Mouse (Mus musculus) forebrain, embryonic 13.5 days (tissue): Measurements from ENCODE around the gene Gm28230. TPM values are rescaled to one million over a fixed set of nuclear protein-coding genes. Genes with fewer than 3 reads are reported as not detected.

ENCODE experiments used
- ATAC-seq: fragments of 200-750 bp; cut with Nextera tagmentation; 2 replicates; pipeline ENCODE4 v1.8.0; 2017
- H3K27ac ChIP-seq: fragments of 300-500 bp; sonication (generic); 2 replicates; pipeline ENCODE4 v1.5.1; 2015; ENCODE audit warnings: inconsistent platforms, mild to moderate bottlenecking, moderate library complexity
- H3K27me3 ChIP-seq: fragments of 300-500 bp; sonication (generic); 2 replicates; pipeline ENCODE4 v1.6.1; 2015; ENCODE audit warnings: mild to moderate bottlenecking, inconsistent platforms
- H3K36me3 ChIP-seq: fragments of 300-500 bp; sonication (generic); 2 replicates; pipeline ENCODE4 v1.6.1; 2015; ENCODE audit warnings: mild to moderate bottlenecking, inconsistent platforms; ENCODE audit not compliant: poor library complexity, severe bottlenecking
- H3K4me1 ChIP-seq: fragments of 300-500 bp; sonication (generic); 2 replicates; pipeline ENCODE4 v1.6.1; 2015; ENCODE audit warnings: inconsistent platforms
- H3K4me2 ChIP-seq: fragments of 300-500 bp; sonication (generic); 2 replicates; pipeline ENCODE4 v1.6.1; 2015; ENCODE audit warnings: inconsistent platforms, mild to moderate bottlenecking, moderate library complexity
- H3K4me3 ChIP-seq: fragments of 300-500 bp; sonication (generic); 2 replicates; pipeline ENCODE4 v1.5.1; 2015; ENCODE audit warnings: mild to moderate bottlenecking, inconsistent platforms
- H3K9ac ChIP-seq: fragments of 300-500 bp; sonication (generic); 2 replicates; pipeline ENCODE4 v1.6.1; 2015; ENCODE audit warnings: mild to moderate bottlenecking, inconsistent platforms
- H3K9me3 ChIP-seq: fragments of 300-500 bp; sonication (generic); replicated peaks from 2 replicates; pipeline ENCODE4 v1.6.1; 2016; ENCODE audit warnings: inconsistent platforms
- WGBS: fragments of 180-500 bp; shearing (Covaris S2); methylation state at CpG from one replicate; pipeline ENCODE4 v1.1.7; 2015; 5-methylcytosine and 5-hydroxymethylcytosine counted together
- polyA plus RNA-seq: library from polyadenylated mRNA; unstranded; fragments of >200 nt; fragmentation: Nextera tagmentation; extraction: Ambion mirVana; gene quantifications from 2 replicates; pipeline ENCODE4 v1.2.1, GENCODE M21; 2015

The Gm28230 gene
- polyA plus RNA-seq, 1 experiment from 2014 or later, result not detected

DNA sequence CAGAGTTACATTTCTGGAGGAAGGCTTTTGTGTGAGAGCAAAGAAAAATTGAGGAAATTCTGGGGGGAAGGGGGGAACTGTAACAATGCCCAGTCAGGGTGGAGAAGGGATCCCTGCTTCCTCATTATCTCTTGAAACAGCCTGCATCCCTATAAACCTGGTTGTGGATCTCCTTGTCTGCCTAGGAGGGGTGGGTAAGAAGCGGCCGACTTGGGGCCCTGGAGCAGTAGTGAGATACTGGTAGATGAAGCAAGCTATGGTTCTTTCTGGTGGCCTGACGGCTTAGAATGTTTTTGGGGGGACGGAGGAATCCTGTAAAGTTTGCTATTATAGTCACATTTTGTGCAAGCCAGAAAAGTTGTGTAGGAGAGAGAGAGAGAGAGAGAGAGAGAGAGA, 33.1 kb upstream of the Gm28230 start:
- no peak overlapping the region for H3K9ac ChIP-seq
- no peak overlapping the region for H3K4me2 ChIP-seq
- WGBS, result 5% methylated on average over 4 of the region's 4 CpGs
- no peaks in the 10 kb centered on the region for H3K36me3 ChIP-seq
- ATAC-seq, result no peak
- peaks cover 14% of the 10 kb centered on the region for H3K4me1 ChIP-seq
- no peak overlapping the region for H3K4me3 ChIP-seq
- peaks cover 98% of the 10 kb centered on the region for H3K27me3 ChIP-seq
- H3K9me3 ChIP-seq, result no peaks in the 10 kb centered on the region
- no peak overlapping the region for H3K27ac ChIP-seq

GRCm38 (mm10) chr2:74694066-74694465, 32.5 kb upstream of the Gm28230 start:
- Histone ChIP-seq H3K4me2 (no peak overlapping the region), H3K27ac (no peak overlapping the region), H3K9ac (no peak overlapping the region), H3K9me3 (no peaks in the 10 kb centered on the region), H3K4me3 (no peak overlapping the region), H3K36me3 (no peaks in the 10 kb centered on the region), H3K4me1 (peaks cover 15% of the 10 kb centered on the region), H3K27me3 (peaks cover 98% of the 10 kb centered on the region)
- WGBS, result under 1% methylated on average over 16 of the region's 16 CpGs
- no peak for ATAC-seq

DNA sequence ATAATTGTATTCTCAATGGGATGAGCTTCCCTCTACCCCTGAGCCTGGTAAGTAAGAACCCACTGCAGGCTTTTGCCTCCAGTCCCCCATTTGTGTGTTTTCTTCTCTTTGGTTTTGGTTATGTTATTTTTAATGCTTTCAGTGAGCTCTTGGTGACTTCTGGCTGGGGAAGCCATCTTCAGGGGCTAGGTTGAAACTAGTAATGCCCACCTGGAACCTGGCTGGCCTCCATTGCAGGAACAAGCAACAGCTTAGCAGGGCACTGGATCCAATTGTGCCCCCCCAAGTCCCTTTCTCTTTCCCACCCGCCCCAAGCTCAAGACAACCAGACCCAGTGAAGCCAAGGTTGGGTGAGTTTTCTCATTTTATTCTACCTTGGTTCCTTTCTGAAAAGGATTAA, 31.1 kb upstream of the Gm28230 start:
- no peak overlapping the region for H3K27ac ChIP-seq
- H3K4me3 ChIP-seq, result no peak overlapping the region
- no peaks in the 10 kb centered on the region for H3K36me3 ChIP-seq
- no peak for ATAC-seq
- H3K4me2 ChIP-seq, result no peak overlapping the region
- H3K9ac ChIP-seq, result no peak overlapping the region
- peaks cover 15% of the 10 kb centered on the region for H3K4me1 ChIP-seq
- H3K27me3 ChIP-seq, result peaks cover 99% of the 10 kb centered on the region
- WGBS, result 5% methylated on average over 1 of the region's 1 CpGs
- no peaks in the 10 kb centered on the region for H3K9me3 ChIP-seq

- no peak overlapping the region for H3K4me2 ChIP-seq
- no peak overlapping the region for H3K4me3 ChIP-seq
- H3K9me3 ChIP-seq, result no peaks in the 10 kb centered on the region
- peaks cover 100% of the 10 kb centered on the region for H3K27me3 ChIP-seq
- ATAC-seq, result no peak
- no peak overlapping the region for H3K9ac ChIP-seq
- peaks cover 15% of the 10 kb centered on the region for H3K4me1 ChIP-seq
- WGBS, result 4% methylated on average over 7 of the region's 7 CpGs
- H3K36me3 ChIP-seq, result no peaks in the 10 kb centered on the region
- H3K27ac ChIP-seq, result no peak overlapping the region
These were observed 30.6 kb upstream of the Gm28230 start for GRCm38 (mm10) chr2:74695813-74696430.

GRCm38 (mm10) chr2:74696442-74697335, 29.8 kb upstream of the Gm28230 start:
- Histone ChIP-seq H3K27me3 (peaks cover 100% of the 10 kb centered on the region), H3K4me3 (no peak overlapping the region), H3K9me3 (no peaks in the 10 kb centered on the region), H3K4me1 (peaks cover 12% of the 10 kb centered on the region), H3K4me2 (no peak overlapping the region), H3K27ac (no peak overlapping the region), H3K36me3 (no peaks in the 10 kb centered on the region), H3K9ac (no peak overlapping the region)
- no peak for ATAC-seq
- 2% methylated on average over 34 of the region's 34 CpGs for WGBS

DNA sequence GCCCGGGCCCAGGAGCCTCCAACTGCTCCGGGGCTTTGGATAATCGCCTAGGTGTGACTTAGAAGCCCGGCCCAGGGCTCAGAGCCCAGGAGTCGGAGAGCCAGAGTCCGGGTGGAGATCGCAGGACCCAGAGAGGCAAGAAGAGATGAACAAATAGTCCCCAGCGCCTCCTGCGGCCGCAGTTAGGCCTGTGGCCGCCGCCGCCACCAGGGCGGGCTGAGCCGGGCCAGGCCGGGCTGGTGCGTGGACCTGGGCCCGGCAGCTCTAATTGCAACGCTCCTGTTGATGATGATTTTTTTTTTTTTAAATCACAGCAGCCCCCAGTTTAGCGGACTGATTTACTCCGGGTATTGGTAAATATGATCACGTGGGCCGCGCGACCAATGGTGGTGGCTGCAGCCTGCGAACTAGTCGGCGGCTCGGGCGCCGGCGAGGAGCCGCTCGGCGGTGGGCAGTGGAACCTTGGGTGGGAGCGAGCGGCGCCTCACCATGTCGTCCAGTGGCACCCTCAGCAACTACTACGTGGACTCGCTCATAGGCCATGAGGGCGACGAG, 28.9 kb upstream of the Gm28230 start, which contains the start of gene Hoxd9:
Hoxd9 (plus strand) TSS at position 161 of the 555 bp plus-strand sequence.
- under 1% methylated on average over 43 of the region's 43 CpGs for WGBS
- H3K9ac ChIP-seq, result no peak within 1 kb of the TSS
- H3K27me3 ChIP-seq, result peaks cover 99% of the 10 kb centered on the region
- no peaks in the 10 kb centered on the region for H3K36me3 ChIP-seq
- ATAC-seq, result peak; percentile 70
- H3K4me3 ChIP-seq, result peak within 1 kb of the TSS; percentile 33
- H3K4me2 ChIP-seq, result peak within 1 kb of the TSS; percentile 56
- no peak within 1 kb of the TSS for H3K27ac ChIP-seq
- peaks cover 12% of the 10 kb centered on the region for H3K4me1 ChIP-seq
- H3K9me3 ChIP-seq, result no peaks in the 10 kb centered on the region

DNA sequence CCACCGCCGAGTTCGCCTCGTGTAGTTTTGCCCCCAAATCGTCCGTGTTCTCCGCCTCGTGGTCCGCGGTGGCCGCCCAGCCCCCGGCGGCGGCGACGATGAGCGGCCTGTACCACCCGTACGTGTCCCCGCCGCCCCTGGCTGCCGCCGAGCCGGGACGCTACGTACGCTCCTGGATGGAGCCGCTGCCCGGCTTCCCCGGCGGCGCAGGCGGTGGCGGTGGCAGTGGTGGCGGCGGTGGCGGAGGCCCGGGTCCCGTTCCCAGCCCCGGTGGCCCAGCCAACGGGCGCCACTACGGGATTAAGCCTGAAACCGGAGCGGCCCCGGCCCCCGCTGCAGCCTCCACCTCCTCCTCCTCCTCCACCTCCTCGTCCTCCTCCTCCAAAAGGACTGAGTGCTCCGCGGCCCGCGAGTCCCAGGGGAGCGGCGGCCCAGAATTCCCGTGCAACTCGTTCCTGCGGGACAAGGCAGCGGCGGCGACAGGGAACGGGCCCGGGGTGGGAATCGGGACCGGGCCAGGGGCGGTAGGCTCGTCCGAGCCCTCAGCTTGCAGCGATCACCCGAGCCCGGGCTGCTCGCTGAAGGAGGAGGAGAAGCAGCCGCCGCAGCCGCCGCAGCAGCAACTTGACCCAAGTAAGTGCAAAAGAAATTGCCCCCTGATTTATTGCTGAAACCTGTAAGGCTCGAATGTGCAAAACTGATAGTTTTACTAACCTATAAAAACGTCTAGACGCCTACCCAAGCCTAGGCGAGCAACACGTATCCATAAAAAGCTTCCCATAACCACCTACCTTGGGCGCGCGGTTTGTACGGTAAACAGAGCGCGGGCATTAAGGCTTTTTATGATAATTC, 28.1 kb upstream of the Gm28230 start:
- H3K4me1 ChIP-seq, result peaks cover 12% of the 10 kb centered on the region
- H3K27ac ChIP-seq, result no peak overlapping the region
- under 1% methylated on average over 81 of the region's 86 CpGs for WGBS
- H3K9me3 ChIP-seq, result no peaks in the 10 kb centered on the region
- peaks cover 99% of the 10 kb centered on the region for H3K27me3 ChIP-seq
- peak overlapping the region; percentile 56 for H3K4me2 ChIP-seq
- no peaks in the 10 kb centered on the region for H3K36me3 ChIP-seq
- peak overlapping the region; percentile 33 for H3K4me3 ChIP-seq
- ATAC-seq, result peak; percentile 62; the same call in 1 of the 2 replicates
- H3K9ac ChIP-seq, result no peak overlapping the region

DNA sequence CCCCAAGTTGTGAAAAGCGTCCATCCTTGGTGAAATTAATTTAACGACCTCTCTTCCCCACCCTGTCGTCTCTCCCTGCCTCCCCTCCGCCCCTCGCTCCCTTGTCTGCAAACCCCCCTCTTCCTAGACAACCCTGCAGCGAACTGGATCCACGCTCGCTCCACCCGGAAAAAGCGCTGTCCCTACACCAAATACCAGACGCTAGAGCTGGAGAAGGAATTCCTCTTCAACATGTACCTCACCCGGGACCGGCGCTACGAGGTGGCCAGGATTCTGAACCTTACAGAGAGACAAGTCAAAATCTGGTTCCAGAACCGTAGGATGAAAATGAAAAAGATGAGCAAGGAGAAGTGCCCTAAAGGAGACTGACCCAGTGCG, 27.5 kb upstream of the Gm28230 start:
- WGBS, result under 1% methylated on average over 17 of the region's 17 CpGs
- no peak overlapping the region for H3K9ac ChIP-seq
- H3K4me3 ChIP-seq, result no peak overlapping the region
- H3K36me3 ChIP-seq, result no peaks in the 10 kb centered on the region
- no peak overlapping the region for H3K27ac ChIP-seq
- peaks cover 12% of the 10 kb centered on the region for H3K4me1 ChIP-seq
- no peak overlapping the region for H3K4me2 ChIP-seq
- peaks cover 99% of the 10 kb centered on the region for H3K27me3 ChIP-seq
- H3K9me3 ChIP-seq, result no peaks in the 10 kb centered on the region
- ATAC-seq, result no peak

DNA sequence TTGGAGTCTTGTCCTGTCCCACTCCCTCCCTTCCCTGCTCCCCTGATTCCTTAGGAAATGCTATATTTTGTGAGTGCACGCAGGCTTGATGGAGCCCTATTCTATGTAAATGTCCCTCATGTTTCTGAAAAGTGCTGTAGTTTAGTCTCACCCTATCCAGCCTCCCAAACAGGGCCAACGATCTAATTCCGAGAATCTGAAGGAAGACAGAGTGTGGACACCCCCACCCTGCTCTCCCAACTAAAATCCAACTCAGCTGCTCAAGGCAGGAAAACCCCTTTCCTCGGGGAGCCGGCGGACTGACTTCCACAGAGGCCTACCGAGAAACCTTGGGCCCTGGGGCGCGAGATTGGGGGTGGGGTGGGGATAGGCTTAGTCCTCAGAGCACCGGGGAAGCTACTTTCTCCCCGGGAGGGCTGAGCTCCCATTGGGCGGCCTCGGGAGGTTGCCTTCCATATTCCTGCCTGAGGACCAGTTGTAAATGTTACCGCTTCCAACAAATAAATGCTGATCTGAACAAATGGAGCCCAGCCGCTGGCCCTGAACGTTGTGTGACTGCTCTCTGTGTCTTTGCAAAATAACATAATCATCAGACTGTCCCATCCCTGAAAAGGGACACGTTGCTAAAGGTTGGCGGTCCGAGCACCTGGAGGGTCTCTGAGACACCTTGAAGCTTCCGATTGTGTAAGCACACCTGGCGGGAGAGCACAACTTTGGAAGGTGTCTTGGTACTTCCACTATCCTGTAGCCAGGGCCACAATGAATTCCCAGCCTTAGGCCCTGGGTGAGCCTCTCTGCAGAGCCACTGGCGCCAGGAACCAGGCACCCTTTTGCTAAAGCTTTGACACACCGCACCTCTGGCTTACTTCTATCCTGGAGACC, 26.6 kb upstream of the Gm28230 start:
- H3K4me3 ChIP-seq, result no peak overlapping the region
- H3K36me3 ChIP-seq, result no peaks in the 10 kb centered on the region
- peaks cover 16% of the 10 kb centered on the region for H3K4me1 ChIP-seq
- no peak overlapping the region for H3K27ac ChIP-seq
- no peak overlapping the region for H3K4me2 ChIP-seq
- ATAC-seq, result no peak
- 1% methylated on average over 23 of the region's 23 CpGs for WGBS
- no peak overlapping the region for H3K9ac ChIP-seq
- H3K9me3 ChIP-seq, result no peaks in the 10 kb centered on the region
- peaks cover 99% of the 10 kb centered on the region for H3K27me3 ChIP-seq

DNA sequence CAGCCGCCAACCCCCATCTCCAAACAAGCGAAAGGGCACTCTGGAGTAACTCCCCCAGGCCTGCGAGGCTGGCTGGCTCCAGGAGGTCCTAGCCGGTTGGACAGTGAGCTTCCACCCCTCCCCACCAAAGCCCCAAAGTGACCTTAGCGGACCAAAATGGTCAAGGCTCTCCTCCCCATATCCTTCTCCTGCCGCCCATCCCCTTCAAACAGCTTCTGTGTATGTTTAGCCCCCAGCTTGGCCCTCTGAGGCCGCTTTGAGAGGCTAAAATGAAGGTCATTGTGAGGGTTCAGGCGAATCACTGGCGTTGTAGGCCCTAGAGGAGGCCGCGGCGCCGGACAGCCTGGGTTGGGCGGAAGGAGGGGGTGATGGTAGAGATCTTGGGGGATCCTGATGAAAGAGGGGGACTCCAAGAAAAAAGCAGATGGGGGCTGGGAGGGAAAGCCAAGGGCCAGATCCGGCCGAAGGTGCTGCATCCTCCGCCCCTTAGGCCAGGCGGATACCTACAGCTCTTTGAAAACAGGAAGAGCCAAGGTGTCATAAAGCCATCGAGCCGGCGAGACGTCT, 25.9 kb upstream of the Gm28230 start:
- H3K9me3 ChIP-seq, result no peaks in the 10 kb centered on the region
- H3K9ac ChIP-seq, result no peak overlapping the region
- H3K4me3 ChIP-seq, result no peak overlapping the region
- H3K4me2 ChIP-seq, result no peak overlapping the region
- peaks cover 99% of the 10 kb centered on the region for H3K27me3 ChIP-seq
- WGBS, result under 1% methylated on average over 22 of the region's 22 CpGs
- peaks cover 24% of the 10 kb centered on the region for H3K4me1 ChIP-seq
- no peaks in the 10 kb centered on the region for H3K36me3 ChIP-seq
- no peak overlapping the region for H3K27ac ChIP-seq
- no peak for ATAC-seq
